Mouse (Mus musculus) myocyte (in vitro differentiated cells): ENCODE measurements around the gene 2310007B03Rik.

Source experiments
- CEBPB ChIP-seq: IDR thresholded peaks from 2 replicates; pipeline ENCODE4 v1.6.1; 2011; ENCODE audit warnings: mild to moderate bottlenecking, moderate library complexity; ENCODE audit not compliant: poor library complexity, insufficient read depth, severe bottlenecking
- E2F4 ChIP-seq: IDR thresholded peaks from one replicate; pipeline ENCODE4 v1.6.1; 2011; ENCODE audit warnings: mild to moderate bottlenecking, control low read depth, moderate library complexity; ENCODE audit not compliant: insufficient read depth
- MAX ChIP-seq: IDR thresholded peaks from one replicate; pipeline ENCODE4 v1.6.1; 2011; ENCODE audit warnings: low read depth, mild to moderate bottlenecking, control low read depth
- MYOG ChIP-seq, 3 experiments: IDR thresholded peaks; one replicate each; pipeline ENCODE4 v1.6.1; 2011; ENCODE audit warnings: control low read depth in 2 of 3, low read depth in 2 of 3, mild to moderate bottlenecking in 2 of 3; ENCODE audit not compliant: insufficient read length in 2 of 3, control insufficient read depth in 1 of 3, insufficient read depth in 1 of 3
- POLR2A ChIP-seq: IDR thresholded peaks from one replicate; pipeline ENCODE4 v1.6.1; 2011; ENCODE audit warnings: low read depth, mild to moderate bottlenecking, control low read depth, moderate library complexity; ENCODE audit not compliant: insufficient read length
- REST ChIP-seq: IDR thresholded peaks from one replicate; pipeline ENCODE4 v1.6.1; 2011; ENCODE audit warnings: mild to moderate bottlenecking, control low read depth, moderate library complexity; ENCODE audit not compliant: insufficient read depth, insufficient read length
- TCF3 ChIP-seq: IDR thresholded peaks from one replicate; pipeline ENCODE4 v1.6.1; 2011; ENCODE audit warnings: low read depth, control low read depth; ENCODE audit not compliant: insufficient read length

GRCm38 (mm10) chr1:93159566-93160500 is 915 bp downstream of the 2310007B03Rik start:
- TF ChIP-seq CEBPB (no peak), REST (no peak), POLR2A (no peak), TCF3 (no peak), MAX (no peak), MYOG (IDR thresholded peaks at IDR 0.05; ENCODE audit: control insufficient read depth in 1 of 3, insufficient read depth in 1 of 3, insufficient read length in 2 of 3, low read depth in 2 of 3) (no peak), E2F4 (no peak)
